Mouse (Mus musculus): ENCODE data around the gene Tbc1d22a. TPM values are rescaled to one million over a fixed set of nuclear protein-coding genes. Genes with fewer than 3 reads are reported as not detected.

The Tbc1d22a gene
- total and polyA plus RNA-seq, 3 experiments, result 15.1 to 21.1 TPM; not detected in 1

DNA sequence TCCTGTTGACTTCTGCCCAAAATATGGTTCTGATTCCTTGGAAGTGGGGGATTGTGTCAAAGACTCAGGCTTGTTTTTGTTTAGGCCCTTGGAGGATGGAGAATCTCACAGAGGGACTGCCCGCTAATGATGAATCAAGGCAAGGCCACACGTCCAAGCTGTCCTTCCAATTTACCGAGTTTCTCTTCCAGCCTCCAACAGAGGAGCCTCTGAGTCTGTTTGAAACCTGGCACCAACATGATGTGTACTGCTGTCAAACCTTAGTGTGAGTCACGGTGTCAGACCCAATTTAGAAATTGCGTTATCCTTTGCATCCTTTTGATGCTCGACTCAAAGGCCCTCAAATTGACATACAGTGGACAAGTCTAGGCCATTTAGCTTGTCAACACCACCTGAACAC, 126.5 kb downstream of the Tbc1d22a start:
- no peak for DNase-seq (ENCODE audit: low read depth, low spot score)
- H3K4me1 ChIP-seq (ENCODE audit: control insufficient read depth in 1 of 2, insufficient read depth in 2 of 2, low read length in 2 of 2), result no peaks in the 10 kb centered on the region
- no peaks in the 10 kb centered on the region for H3K79me2 ChIP-seq (ENCODE audit: control insufficient read depth, insufficient read depth, low read length, poor library complexity)
- no peak overlapping the region for H3K27ac ChIP-seq (ENCODE audit: control insufficient read depth, low read depth, low read length)
- no peaks in the 10 kb centered on the region for H3K36me3 ChIP-seq (ENCODE audit: control insufficient read depth in 1 of 2, insufficient read depth in 2 of 2, low read length in 2 of 2)
- H3K9ac ChIP-seq (ENCODE audit: control insufficient read depth, low read depth, low read length, poor library complexity, severe bottlenecking), result no peak overlapping the region
- H3K27me3 ChIP-seq (ENCODE audit: control insufficient read depth in 1 of 2, insufficient read depth in 2 of 2, low read length in 2 of 2), result no peaks in the 10 kb centered on the region
- TF ChIP-seq MYC (IDR thresholded peaks at IDR 0.05; ENCODE audit: low read depth, low read length) (no peak), NELFE (IDR thresholded peaks at IDR 0.05; ENCODE audit: low read depth, low read length) (no peak), CHD2 (IDR thresholded peaks at IDR 0.05; ENCODE audit: low read length) (no peak), USF2 (IDR thresholded peaks at IDR 0.05; ENCODE audit: borderline replicate concordance in 1 of 2, insufficient read depth in 1 of 2, low read depth in 1 of 2, low read length in 2 of 2) (no peak), HCFC1 (IDR thresholded peaks at IDR 0.05; ENCODE audit: low read depth, low read length) (no peak), RAD21 (IDR thresholded peaks at IDR 0.05; ENCODE audit: low read depth, low read length) (no peak), MAZ (IDR thresholded peaks at IDR 0.05; ENCODE audit: low read depth, low read length) (no peak), EP300 (IDR thresholded peaks at IDR 0.05; ENCODE audit: low read depth in 1 of 2, low read length in 2 of 2) (no peak), MXI1 (IDR thresholded peaks at IDR 0.05; ENCODE audit: low read depth, low read length) (no peak), ZKSCAN1 (IDR thresholded peaks at IDR 0.05; ENCODE audit: low read depth, low read length) (no peak), JUND (IDR thresholded peaks at IDR 0.05; ENCODE audit: low read depth, low read length) (no peak)
- H3K4me3 ChIP-seq (ENCODE audit: control insufficient read depth in 1 of 2, insufficient read depth in 1 of 2, low read depth in 2 of 2, low read length in 2 of 2), result no peak overlapping the region
- H3K9me3 ChIP-seq (replicated peaks; ENCODE audit: insufficient read depth, low read length), result no peaks in the 10 kb centered on the region

DNA sequence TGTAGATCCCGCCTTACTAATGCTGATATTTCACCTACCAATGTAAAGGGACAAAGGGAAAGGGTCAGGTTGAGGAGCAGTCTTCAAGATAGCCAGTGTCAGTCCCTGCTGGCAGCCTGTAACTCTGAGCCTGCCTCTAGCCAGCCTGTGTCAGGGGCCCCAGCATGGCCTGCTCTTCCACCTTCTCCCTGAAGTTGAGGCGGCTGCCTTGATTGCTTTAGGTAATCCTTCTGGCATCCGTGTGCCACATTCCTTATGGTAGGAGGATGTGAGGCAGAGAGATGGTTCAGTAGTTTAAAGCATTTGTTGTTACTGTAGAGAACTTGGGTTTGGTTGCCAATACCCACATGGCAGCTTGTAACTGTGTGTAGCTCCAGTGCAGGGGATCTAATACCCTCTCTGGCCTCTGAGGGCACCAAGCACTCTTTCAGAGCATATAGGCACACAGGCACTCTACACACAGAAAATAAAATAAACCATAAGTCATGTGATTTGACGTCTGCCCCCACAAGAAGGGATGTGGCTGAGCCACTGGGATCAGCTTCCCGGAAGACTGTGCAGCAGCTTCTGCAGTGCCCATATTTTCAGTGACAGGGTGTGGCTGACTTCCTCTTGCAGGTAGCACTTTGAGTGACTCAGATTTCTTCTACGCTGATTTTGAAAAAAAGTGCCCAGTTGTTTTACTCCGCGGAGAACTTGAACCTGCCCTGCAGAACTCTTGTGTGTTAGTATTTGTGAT, 128.5 kb downstream of the Tbc1d22a start:
- Histone ChIP-seq H3K27ac (ENCODE audit: control insufficient read depth, low read depth, low read length) (no peak overlapping the region), H3K9me3 (replicated peaks; ENCODE audit: insufficient read depth, low read length) (no peaks in the 10 kb centered on the region), H3K27me3 (ENCODE audit: control insufficient read depth in 1 of 2, insufficient read depth in 2 of 2, low read length in 2 of 2) (no peaks in the 10 kb centered on the region), H3K4me1 (ENCODE audit: control insufficient read depth in 1 of 2, insufficient read depth in 2 of 2, low read length in 2 of 2) (no peaks in the 10 kb centered on the region), H3K36me3 (ENCODE audit: control insufficient read depth in 1 of 2, insufficient read depth in 2 of 2, low read length in 2 of 2) (no peaks in the 10 kb centered on the region), H3K9ac (ENCODE audit: control insufficient read depth, low read depth, low read length, poor library complexity, severe bottlenecking) (no peak overlapping the region), H3K79me2 (ENCODE audit: control insufficient read depth, insufficient read depth, low read length, poor library complexity) (no peaks in the 10 kb centered on the region), H3K4me3 (ENCODE audit: control insufficient read depth in 1 of 2, insufficient read depth in 1 of 2, low read depth in 2 of 2, low read length in 2 of 2) (no peak overlapping the region)
- DNase-seq (ENCODE audit: low read depth, low spot score), result no peak
- TF ChIP-seq ZMIZ1 (IDR thresholded peaks at IDR 0.05; ENCODE audit: low read depth, low read length) (no peak), TAL1 (IDR thresholded peaks at IDR 0.05; ENCODE audit: low read length) (no peak), ZC3H11A (IDR thresholded peaks at IDR 0.05; ENCODE audit: low read depth, low read length) (no peak), USF2 (IDR thresholded peaks at IDR 0.05; ENCODE audit: borderline replicate concordance in 1 of 2, insufficient read depth in 1 of 2, low read depth in 1 of 2, low read length in 2 of 2) (no peak), GATA1 (IDR thresholded peaks at IDR 0.05; ENCODE audit: low read depth, low read length) (no peak), ELF1 (IDR thresholded peaks at IDR 0.05; ENCODE audit: low read depth, low read length) (no peak), RAD21 (IDR thresholded peaks at IDR 0.05; ENCODE audit: low read depth, low read length) (no peak), POLR2A (IDR thresholded peaks at IDR 0.05; ENCODE audit: control insufficient read depth in 1 of 2, insufficient read depth in 1 of 2, low read depth in 1 of 2, low read length in 2 of 2, poor library complexity in 1 of 2) (no peak), CHD2 (IDR thresholded peaks at IDR 0.05; ENCODE audit: low read length) (no peak), E2F4 (IDR thresholded peaks at IDR 0.05; ENCODE audit: borderline replicate concordance, low read depth, low read length) (no peak), KAT2A (conservative IDR thresholded peaks at IDR 0.05; ENCODE audit: low read depth, low read length) (no peak), EP300 (IDR thresholded peaks at IDR 0.05; ENCODE audit: low read depth in 1 of 2, low read length in 2 of 2) (no peak), MEF2A (IDR thresholded peaks at IDR 0.05; ENCODE audit: extremely low read depth, insufficient replicate concordance, low read depth, low read length, poor library complexity, severe bottlenecking) (no peak), MYB (IDR thresholded peaks at IDR 0.05; ENCODE audit: low read depth, low read length) (no peak), MAZ (IDR thresholded peaks at IDR 0.05; ENCODE audit: low read depth, low read length) (no peak), POLR2AphosphoS2 (IDR thresholded peaks at IDR 0.05; ENCODE audit: low read length) (no peak), POLR2AphosphoS5 (IDR thresholded peaks at IDR 0.05; ENCODE audit: borderline replicate concordance, low read depth, low read length) (no peak), ETS1 (IDR thresholded peaks at IDR 0.05; ENCODE audit: low read depth, low read length) (no peak)

Measured in MEL (cell line).